Mouse (Mus musculus) kidney, postnatal 36 days (tissue): Measurements from ENCODE around the gene Stx8.

ENCODE experiments used
- DNase-seq, 2 experiments: peaks; one replicate each; pipeline ENCODE4 v3.0.0; 2021 to 2022; ENCODE audit warnings: mixed read lengths in 2 of 2

Stx8 gene

GRCm38 (mm10) chr11:68089426-68089825 is 123.4 kb downstream of the Stx8 start:
- DNase-seq = no peak

DNA sequence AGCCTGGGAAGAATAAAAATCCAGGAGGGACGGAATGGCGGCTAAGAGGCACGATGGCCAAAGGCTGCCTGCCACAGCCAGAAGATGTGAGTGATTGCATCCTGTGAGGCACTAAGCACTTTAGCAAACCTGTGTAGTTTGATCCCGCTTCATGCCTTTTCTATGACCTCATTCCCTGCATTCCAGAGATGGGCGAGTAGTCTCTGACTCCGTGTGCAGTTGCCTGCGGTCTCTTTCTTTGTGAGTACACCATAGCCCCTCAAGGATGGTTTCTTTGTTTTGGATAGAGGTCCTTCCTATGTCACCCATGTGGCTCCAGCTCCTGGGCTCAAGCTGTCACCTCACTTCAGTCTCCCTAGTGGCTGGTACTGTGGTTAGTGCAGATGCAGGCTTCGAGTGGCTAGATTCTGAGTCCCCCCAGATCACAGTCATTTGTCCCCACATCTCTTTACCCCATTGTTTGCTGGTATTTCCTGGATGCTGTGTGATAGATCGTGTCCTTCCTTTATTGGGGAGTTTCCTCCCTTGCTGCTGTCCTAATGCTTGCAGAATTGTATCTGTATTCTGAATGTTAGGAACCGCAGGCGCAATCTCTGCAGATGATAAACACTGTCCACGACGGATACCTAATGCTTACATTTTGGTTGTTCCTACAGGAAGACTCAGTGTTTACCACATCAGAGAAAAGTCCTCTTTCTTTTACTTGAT is 124.0 kb downstream of the Stx8 start:
- DNase-seq = no peak

GRCm38 (mm10) chr11:68091975-68092759 is 126.2 kb downstream of the Stx8 start:
- DNase-seq = no peak

- no peak for DNase-seq
Measured at GRCm38 (mm10) chr11:68101598-68101997, 135.6 kb downstream of the Stx8 start.

DNA sequence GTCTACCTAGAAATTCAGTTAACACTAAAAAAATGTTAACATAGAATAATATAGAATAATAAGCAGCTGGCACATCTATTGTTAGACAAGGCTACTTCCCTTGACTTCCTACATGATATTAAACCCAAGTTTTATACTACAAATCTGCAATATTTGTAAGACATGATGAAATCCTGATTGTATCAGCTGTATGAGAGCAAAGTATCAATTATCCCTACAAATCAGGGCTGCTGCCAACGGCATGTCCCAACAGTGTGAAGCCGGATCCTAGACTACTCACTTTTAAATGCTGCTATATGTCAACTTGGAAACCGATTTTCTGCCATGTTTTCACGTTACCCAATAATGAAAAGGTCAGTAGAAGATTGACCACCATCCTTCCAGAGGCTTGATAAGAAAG is 137.5 kb downstream of the Stx8 start:
- DNase-seq = no peak

DNA sequence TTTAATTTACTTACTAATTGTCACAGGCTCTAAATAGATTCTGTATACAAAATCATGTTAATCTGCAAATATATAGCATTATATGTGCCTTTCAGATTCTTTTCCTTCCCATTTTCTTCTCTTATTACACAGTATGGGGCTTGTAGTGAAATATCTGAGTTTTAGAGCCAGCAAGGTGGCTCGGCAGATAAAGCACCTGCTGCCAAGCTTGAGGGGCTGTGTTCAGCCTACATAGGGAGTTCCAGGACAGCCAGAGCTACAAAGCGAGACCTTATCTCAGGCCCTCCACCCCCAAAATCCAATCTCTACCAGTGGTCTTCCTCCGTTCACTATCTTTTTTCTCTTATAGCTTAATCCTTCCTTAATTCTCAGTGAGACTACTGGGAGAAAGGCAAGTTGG is 140.1 kb downstream of the Stx8 start:
- DNase-seq = no peak

GRCm38 (mm10) chr11:68113454-68114100 is 147.6 kb downstream of the Stx8 start:
- no peak for DNase-seq

DNA sequence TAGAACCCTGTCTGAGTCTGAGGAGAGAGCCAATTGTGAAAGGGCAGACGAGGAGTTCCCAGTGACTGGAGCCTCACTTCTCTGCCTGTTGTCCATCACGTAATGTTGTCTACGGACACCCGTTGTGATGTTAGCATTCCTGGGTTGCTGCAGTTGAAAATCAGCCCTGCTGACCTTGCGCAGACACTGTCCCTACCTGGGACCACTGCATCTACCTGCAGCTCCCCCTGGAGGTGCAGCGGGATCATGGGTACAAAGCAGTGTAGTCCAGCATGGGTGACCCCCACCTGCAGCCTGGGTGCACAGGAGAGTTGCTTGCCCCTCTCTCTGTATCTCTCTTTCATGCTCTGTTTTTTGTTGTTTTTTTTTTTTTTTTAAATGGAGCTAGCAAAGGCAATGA is 148.2 kb downstream of the Stx8 start:
- peak in 1 of 2 experiments; percentile 44 for DNase-seq

DNA sequence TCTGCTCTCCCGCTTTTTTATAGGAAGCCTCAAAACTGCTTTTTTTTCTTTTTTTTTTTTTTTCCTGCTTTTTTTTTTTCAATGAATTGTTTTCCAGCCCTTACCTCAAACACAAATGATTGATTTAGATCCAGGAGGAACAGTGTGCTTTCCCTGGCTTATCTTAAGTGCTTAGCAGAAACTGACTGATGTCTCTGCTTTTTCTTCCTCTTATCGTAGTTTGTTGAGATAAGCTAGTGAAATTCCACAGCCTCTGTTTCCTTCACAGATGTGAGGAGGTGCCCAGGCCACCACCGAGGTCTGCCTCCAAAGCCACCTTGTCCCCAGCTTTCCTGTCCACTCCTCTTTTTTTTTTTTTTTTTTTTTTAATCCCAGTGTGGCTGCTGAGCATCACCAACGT is 150.2 kb downstream of the Stx8 start:
- no peak for DNase-seq

GRCm38 (mm10) chr11:68117878-68118660 is 152.1 kb downstream of the Stx8 start:
- no peak for DNase-seq

GRCm38 (mm10) chr11:68118679-68119078 is 152.7 kb downstream of the Stx8 start:
- no peak for DNase-seq

GRCm38 (mm10) chr11:68119136-68119535 is 153.1 kb downstream of the Stx8 start:
- DNase-seq = no peak

GRCm38 (mm10) chr11:68121260-68121659 is 155.3 kb downstream of the Stx8 start:
- peak in 1 of 2 experiments; percentile 8 for DNase-seq

- DNase-seq = no peak
Measured at GRCm38 (mm10) chr11:68121660-68122059, 155.7 kb downstream of the Stx8 start.

DNA sequence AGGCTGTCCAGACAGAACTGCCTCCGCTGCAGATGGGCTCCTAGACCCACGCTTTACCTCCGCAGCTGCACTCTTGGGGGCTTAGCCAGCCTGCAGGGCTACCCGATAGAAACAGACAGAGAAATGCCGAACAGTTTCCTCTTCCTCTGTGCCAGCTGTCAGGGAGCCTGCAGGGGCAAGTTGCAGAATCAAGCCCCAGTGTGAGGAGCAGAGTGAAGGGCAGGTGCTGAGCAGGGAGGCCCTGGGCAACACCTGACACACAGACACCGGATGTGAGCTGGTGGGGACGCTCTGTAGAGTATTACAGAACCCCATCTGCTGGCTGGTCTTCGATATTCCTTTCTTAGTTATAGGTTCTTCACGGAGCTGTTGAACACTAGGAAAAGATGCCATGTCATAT is 160.1 kb downstream of the Stx8 start:
- no peak for DNase-seq

GRCm38 (mm10) chr11:68134494-68134893 is 168.5 kb downstream of the Stx8 start:
- no peak for DNase-seq

DNA sequence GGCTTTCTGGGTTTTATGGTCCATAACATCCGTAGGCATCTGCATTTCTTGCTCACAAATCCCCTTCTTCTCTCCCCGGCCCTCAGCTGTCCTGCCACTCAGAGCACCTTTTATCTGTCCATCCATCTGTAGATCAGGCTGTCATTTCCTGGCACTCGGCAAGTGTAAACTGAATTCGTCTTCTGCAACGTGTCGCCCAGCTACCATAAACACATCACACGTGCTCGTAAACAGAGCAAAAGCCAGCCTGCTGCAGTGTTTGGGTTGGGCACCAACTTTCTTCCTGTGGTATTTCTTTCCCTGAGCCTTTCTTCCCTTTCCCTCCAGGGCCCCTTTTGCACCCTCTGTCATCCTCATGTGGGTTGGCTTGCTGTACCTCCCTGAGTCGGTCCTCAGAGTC is 169.4 kb downstream of the Stx8 start:
- DNase-seq = no peak

GRCm38 (mm10) chr11:68136687-68137086 is 170.7 kb downstream of the Stx8 start:
- peak; percentile 4 to 20 for DNase-seq

DNA sequence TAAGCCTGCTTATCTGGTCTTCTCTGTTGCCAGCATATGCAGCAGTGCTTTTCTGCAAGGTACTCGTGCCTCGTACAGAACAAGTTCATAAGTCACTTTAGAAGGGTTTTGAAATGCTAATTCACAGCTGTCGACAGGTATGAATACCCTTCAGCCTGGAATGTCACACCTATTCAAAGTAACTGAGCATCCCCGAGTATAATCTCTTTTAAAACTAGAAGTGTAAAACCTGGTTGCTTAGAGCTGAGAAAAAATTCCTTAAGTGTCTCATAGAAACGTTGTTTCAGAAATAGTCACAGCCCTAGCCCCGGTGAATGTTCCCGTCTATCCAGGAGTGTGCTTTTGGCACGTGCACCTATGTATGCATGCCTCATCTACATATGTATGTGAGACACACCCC is 176.3 kb downstream of the Stx8 start:
- no peak for DNase-seq

DNA sequence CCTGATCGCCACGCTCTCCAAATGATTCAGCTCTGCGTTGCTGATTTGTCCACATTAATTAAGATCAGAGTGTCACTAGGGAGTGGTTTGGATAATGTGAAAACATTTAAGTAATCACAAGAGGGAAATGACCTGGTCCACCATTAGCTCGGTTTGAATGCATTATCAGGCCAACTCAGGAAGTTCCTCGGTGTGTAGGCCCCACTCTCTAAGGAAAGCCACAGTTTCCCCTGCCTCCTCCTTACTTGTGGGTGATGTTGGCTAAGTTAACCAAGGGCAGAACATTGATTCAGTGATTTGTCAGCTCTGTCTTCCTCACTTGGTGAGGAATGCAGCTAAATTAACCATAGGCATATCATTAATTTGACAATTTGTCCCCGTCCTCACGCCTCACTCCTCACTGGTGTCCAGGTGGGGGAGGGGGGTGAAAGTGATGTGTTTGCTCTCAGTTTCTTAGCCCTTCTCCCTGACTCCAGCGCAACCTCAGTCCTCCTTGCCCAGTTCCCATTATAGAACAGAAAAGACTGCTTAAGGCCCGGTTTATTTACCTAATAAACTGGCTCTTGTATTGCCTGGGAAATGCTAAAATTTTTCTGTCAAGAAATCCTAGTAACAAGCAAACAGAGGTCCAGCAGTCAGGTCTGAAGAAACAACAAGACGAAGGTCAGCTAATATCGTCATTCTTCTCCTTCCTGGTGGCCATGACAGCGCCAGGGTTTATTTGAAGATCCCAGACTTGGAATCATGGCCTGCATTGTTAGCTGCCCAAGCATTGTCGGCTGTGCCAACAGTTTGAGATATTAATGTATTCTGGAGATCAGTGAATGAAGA is 178.5 kb downstream of the Stx8 start:
- DNase-seq = no peak

- no peak for DNase-seq
Measured at GRCm38 (mm10) chr11:68145066-68145585, 179.1 kb downstream of the Stx8 start.
